ENCODE assay signal across 17 mouse cellular contexts in the genomic region with DNA sequence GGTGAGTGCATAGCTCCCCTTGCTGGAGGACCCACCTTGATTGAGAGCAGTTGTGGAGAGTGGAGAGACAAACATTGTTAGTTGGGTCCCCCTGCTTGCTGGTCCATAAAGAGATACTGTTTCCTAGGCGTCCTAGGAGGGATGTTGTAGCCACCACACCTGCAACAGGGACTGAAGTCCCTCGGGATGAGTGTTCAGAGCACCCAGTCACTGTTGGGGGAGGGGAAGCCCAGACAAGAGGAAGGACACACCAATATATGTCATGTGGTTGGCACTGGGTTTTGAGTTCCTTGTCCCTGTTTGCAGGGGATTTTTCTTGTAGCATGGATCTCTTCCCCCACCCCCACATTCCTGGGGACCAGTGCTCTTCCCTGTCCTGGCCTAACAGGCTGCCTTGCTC.
"Had no signal": no experiment of that assay in that cellular context is flagged by ENCODE, and none has a peak within 500 bp of the region (broad histone marks: within the 10 kb centered on the region; RNA-seq: fewer than 3 reads in every experiment).

No protein-coding gene starts in this region.

- H3K9ac ChIP-seq: liver, embryonic 14.5 days; lung, embryonic 14.5 days; midbrain, embryonic 12.5 days; neural tube, embryonic 13.5 days; neural tube, embryonic 15.5 days had no signal

- H3K27ac ChIP-seq: liver, embryonic 14.5 days; midbrain, embryonic 12.5 days; neural tube, embryonic 13.5 days; neural tube, embryonic 15.5 days had no signal

- DNase-seq: lung, adult 18-20 months; lung, embryonic 14.5 days; lung, postnatal 10 days; lung, postnatal 4 days; midbrain, embryonic 14.5 days; retina, postnatal 1 day; right cerebral cortex, adult 18-20 months; thymus, adult 18-20 months; thymus, postnatal 14 days; thymus, postnatal 36 days had no signal

- H3K4me2 ChIP-seq: lung, embryonic 14.5 days; midbrain, embryonic 12.5 days; neural tube, embryonic 13.5 days; neural tube, embryonic 15.5 days had no signal

- ATAC-seq: midbrain, embryonic 16.5 days had no signal

- H3K36me3 ChIP-seq: midbrain, embryonic 10.5 days; midbrain, embryonic 12.5 days; neural tube, embryonic 13.5 days; neural tube, embryonic 15.5 days had no signal

- H3K27me3 ChIP-seq: midbrain, embryonic 12.5 days; neural tube, embryonic 13.5 days had no signal

- H3K9me3 ChIP-seq: midbrain, embryonic 10.5 days; midbrain, embryonic 12.5 days; neural tube, embryonic 13.5 days; neural tube, embryonic 15.5 days had no signal

- H3K4me3 ChIP-seq: midbrain, embryonic 10.5 days; midbrain, embryonic 12.5 days; myocyte; neural tube, embryonic 13.5 days; neural tube, embryonic 15.5 days had no signal
